Mouse (Mus musculus) adrenal gland, postnatal 25 days (tissue): ENCODE data around the gene Camta2. TPM values are rescaled to one million over a fixed set of nuclear protein-coding genes. Genes with fewer than 3 reads are reported as not detected.
A peak's percentile ranks its signal among the peaks of the same experiment; 100 is the strongest.

Experiments
- DNase-seq: peaks from one replicate; pipeline ENCODE4 v3.0.0; 2021; ENCODE audit warnings: mixed read lengths
- total RNA-seq: library from RNA; stranded (reverse); gene quantifications from 2 replicates; pipeline ENCODE4 v1.2.3, GENCODE M21; 2021

Gene Camta2
- total RNA-seq, 1 experiment from 2014 or later = 51.3 TPM

DNA sequence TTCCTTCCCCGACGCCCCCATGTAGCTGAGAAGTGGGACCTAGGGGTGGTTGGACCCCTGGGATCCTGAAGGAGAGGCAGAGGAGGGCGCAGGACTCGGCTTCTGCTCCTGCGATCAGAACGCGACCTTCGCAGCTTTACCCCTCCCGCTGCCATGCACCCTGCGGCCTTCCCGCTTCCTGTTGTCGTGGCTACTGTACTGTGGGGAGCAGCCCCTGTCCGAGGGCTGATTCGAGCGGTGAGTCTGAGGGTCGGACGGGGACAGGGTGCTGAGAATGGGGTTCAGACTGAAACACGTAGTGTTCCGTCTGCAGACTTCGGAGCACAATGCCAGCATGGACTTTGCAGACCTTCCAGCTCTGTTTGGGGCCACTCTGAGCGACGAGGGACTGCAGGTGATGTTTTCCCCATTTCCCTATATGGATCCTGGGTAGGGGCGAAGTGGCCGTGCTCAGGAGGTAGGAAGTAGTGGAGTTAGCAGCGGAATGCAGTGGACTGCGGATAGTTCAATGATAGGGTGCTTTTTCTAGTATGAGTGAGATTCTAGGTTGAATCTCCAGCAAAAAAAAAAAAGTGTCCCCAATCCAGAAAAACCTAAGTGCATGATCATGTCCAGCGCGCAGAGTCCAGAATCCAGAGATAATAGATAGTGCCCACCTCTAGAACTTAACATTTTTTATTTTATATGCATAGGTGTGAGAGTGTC, 40.0 kb downstream of the Camta2 start:
- DNase-seq = no peak

DNA sequence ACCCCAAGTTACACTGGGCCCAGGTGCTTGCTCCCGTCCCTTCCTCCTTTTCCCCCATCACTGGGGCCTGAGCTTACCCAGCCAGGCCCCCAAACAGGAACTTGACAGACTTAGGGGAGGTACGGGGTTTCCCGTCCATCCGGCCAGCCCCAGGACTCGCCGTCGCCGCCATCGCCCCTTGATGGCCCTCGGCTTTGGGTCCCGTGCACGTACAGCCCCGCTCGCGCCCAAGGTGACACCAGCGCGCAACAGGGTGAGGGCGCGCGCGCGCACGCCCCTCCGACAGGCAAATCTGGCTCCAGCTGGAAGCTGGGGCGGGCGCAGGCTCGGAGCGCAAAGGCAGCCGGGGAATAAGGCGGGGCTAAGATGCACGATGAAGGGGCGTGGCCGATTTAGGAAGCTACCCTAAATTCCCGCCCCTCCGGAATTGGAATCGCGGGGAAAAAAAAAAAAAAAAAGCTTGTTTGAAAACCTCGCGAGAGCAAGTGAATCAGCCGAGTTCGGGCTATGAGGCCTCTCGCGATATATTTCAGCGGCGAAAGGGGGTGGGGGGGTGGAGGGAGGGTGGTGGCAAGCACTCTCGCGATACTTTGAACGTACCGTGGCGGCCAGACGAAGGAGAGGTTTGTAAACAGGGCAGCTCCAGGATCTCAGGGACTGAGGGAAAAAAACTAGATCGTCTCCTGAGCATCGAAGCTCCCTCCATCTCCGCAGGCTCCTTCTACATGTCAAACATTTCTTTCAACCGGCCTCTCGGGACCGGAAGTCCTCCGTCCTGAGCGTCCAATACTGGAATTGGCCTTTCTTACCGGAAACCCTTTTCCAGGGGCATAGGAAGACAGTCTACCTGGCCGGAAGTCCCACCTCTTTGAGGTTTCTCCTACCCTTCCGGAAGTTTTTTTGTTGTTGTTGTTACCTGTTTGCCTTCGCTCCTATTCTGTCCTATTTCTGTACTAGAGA, 40.9 kb downstream of the Camta2 start, which contains the start of the genes Rnf167 and Slc25a11:
TSS of gene Rnf167 (plus strand) at position 545 of the 960 bp plus-strand sequence.
TSS of gene Slc25a11 (minus strand) at position 789 of the 960 bp plus-strand sequence.
- peak; percentile 93 for DNase-seq

DNA sequence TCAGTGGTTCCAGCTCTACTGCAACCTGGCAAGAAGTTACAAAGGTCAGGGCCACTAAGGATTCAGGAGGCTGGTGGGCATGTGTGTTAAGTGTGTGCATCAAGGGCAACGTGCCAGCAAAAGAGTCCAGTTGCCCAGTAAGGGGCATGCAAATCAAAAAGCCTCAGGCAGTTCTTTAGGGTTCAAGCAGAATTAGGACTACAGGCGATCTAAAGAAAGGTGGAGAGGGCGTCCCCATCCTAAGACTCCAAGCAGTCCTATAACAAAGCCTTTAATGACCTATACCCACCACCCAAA, 41.7 kb downstream of the Camta2 start:
- DNase-seq = no peak

DNA sequence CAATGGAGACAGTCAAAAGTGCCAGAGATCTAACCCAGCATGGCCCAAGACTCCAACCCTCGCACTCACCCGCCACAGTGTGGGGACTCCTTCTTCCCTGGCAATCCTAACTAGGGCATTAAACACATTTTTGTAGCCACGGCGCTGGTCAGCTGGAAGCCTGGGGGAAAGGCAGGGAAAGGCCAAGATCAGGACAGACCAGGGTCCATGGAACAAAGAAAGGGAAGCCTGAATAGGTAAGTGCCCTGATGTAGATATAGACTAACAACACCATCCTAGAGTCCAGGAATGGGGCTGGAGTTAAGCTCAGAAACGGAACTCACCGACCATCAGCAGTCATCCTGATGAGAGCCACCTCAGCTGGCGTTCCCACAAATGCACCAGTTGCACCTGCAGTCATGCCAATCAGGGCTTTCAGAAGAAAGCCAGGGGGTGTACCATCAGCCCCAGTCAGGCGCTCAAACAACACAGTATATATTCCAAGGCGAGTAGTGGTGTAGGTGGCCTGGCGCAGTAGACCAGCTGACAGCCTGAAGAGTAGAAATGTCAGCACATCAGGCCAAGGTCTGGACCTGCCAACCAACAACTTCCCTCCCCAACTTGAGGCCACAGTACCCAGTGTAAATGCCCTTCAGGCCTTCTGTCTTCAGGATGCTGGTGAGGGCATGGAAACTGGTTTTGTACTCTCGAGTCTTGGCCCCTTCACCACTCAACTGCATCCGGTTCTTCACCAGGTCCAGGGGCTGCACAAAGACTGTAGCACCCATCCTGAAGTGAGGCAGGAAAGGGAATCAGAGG, 42.2 kb downstream of the Camta2 start:
- no peak for DNase-seq

DNA sequence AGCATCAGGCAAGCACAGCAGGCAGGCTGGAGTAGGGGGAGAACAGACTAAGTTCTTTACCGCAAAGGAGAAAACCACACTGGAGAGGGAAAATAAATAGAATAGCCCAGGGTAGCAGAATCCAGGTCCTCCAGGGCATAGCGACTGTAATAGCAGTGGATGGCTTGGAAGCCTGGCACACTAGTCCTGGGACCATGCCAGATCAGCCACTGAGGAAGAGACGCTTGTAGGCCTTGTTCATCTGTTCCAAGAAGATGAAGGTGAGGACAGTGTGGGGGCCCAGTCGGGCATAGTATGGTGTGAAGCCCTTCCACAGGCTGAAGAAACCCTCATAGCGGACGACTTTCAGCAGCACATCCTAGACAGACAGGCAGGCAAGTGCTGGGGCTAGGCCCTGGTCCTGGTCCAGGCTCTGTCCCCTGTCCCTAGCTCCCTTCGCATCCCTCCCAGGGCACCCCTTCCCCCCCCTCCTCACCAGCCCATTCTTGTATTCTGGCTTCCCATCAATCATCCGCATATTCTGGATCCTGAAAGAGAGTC, 43.3 kb downstream of the Camta2 start:
- DNase-seq = no peak

DNA sequence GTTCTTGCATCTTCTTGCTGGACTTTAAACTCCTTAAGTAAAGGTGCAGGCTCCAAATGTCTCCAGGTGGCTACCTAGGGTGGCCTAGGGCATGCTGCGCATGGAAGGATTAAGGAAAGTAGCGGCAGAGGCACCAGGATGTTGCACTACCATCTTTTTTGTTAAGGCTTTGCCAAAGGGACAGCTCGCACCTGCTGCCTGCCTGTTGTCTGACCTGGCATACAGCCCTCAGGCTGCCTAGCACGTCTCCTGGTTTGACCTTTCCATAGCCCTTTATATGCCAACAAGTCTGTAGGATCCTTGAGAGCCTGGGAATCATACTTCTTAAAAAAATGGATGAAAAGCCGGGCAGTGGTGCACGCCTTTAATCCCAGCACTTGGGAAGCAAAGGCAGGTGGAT, 44.9 kb downstream of the Camta2 start:
- DNase-seq = no peak

DNA sequence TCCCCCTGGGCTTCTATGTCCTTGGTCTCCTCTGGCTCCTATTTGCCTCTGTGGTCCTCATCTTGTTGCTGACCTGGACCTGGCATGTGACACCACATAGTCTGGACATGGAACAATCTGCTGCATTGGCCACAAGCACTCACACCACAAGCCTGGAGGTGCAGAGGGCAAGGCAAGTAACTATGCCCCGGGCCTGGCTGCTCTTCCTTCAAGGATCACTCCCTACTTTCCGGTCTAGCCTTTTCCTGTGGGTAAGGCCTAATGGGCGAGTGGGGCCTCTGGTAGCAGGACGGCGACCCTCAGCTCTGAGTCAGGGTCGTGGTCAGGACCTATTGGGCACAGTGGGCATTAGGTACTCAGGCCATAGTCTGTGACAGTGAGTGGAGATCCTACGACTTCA, 46.7 kb downstream of the Camta2 start:
- DNase-seq = no peak

DNA sequence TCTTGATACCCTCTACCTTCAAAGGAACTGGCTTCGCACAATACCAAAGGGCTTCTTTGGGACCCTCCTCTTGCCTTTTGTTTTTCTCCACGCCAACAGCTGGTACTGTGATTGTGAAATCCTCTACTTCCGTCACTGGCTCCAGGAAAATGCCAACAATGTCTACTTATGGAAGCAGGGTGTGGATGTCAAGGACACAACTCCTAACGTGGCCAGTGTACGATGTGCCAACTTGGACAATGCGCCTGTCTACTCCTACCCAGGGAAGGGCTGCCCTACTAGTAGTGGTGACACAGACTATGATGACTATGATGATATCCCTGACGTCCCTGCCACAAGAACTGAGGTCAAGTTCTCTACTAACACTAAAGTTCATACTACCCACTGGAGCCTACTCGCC, 47.9 kb downstream of the Camta2 start:
- no peak for DNase-seq

DNA sequence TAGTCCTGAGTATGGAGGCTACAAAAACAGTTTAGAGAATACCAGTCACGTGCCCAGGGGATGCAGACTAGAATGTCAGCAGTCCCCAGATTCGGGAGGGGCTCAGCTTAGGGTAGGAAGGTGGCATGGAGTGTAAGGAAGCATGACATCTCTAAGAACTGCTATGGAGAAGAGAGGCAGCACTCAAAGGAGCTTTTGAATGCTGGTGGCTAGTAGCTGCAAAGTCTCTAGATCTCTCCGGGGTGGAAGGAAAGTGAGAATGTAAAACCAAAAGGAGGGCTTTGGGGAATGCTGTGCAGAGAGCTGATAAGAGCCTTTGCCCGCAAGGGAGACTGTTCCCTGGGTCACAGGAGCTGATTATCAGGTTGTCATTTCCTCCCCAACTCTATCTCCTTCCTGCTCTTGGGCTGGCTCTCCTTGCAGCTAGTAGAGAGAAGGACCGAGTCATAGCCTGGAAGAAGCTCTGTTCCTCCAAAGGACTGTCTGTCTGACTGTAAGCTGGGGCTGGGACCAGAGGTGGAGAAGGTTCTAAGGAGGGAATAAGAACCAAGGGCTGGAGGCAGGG, 49.1 kb downstream of the Camta2 start, which contains the start of gene Gp1ba:
TSS of gene Gp1ba (plus strand) at position 409 of the 565 bp plus-strand sequence.
- DNase-seq = no peak

DNA sequence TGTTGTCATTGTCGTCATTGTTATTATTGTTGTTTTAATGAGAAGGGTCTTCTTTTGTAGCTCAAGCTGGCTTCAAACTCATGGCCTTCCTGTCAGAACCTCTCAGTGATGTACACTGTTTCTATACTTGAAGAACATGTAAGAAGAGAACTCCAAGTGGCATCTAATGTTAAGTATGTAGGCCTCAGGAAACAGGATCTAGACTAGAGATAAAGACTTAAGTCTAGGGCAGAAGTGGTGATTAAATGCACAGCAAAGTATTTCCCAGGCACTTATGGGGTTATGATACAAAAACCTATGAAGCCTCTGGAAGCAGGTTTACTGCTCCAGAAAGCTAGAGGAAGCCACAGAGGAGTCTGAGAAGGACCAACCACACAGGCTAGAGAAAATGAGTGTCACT, 49.6 kb downstream of the Camta2 start:
- no peak for DNase-seq

DNA sequence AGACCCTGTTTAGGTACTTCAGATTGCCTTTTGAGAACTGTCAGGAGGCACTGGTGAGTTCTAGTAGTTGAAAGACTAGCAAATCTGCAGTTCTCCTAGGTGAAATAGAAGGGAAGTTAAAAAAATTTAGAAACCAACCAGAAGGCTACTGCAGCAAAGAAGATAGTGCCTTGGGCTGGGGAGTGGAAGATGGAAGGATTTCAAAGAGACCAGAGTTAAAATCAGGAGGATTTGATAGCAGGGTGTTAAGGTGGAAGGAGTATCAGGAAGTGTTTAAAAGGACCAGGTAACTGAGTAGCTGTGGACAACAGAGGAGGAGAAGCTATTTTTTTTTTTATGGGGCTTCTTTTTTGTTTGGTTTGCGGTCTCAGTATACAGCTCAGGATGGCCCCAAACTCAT, 50.1 kb downstream of the Camta2 start:
- DNase-seq = no peak

DNA sequence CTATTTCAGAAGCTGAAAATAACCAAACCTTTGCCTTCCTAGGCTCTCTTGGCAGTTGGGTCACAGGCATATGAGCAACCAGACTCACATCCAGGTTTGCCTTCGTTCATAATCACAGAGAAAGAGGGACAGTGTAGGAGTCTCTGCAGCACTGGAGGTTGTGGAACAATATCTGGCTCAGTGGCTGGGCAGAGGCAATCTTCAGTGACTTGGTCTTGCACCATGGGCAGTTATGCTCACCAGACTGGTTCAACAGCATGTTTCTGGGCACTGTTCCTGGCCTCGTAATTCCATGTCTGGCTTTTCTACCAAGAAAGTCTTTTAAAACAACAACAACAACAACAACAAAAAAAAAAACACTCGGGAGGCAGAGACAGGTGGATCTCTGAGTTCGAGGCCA, 52.3 kb downstream of the Camta2 start:
- DNase-seq = no peak

DNA sequence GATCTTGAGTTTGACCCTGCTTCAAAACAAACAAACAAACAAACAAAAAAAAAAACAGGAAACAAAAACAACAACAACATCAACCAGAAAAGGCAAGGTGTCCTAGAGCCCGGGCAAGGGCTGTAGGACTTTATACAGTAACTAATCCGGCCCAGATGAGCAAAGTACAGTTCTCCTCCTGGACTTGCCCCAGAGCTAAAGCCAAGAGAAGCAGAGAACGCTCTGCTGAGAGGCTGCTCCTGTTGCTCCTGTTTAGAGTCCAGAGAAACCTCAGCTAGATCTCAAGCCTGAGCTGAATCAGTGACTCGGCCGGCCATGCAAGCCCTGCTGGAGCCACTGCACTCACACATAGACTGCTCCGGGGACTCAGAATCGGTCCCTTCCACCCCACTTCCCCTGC, 57.8 kb downstream of the Camta2 start:
- DNase-seq = no peak

DNA sequence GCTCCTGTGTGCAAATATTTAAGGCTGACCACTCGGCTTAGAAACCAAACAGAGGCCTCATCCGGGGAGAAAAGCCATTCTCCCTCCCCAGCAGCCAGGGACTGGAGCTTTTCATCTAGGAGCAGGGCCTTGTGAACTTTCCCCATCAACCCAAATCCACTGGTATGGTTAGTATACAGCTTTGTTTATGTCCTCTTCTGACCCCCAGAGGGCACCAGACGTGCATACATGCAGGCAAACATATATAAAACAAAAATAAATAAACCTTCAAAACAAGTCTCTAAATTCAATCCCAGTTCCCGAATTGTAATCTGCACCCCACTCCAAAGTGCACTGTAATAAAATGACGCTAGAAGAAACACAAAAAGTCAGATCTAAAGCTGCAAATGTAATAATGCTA, 58.3 kb downstream of the Camta2 start:
- DNase-seq = no peak

DNA sequence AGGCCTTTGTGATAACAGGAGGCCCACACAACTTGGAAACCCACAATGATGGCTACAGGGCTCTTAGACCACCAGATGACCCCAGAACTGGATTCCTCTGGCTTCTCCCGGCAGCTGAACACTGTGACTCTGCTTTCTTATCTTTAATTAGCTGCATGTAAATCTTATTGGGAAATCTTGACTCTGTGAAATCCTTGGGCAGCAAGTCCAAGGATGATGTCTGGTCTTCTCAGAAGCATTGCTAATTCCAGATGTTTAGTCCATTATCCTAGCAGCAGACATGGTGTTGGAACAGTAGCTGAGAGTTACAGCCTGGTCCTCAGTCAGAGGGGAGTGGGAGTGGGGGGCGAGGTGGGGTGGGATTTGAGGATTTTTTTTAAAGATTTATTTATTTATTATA, 59.5 kb downstream of the Camta2 start:
- DNase-seq = no peak

DNA sequence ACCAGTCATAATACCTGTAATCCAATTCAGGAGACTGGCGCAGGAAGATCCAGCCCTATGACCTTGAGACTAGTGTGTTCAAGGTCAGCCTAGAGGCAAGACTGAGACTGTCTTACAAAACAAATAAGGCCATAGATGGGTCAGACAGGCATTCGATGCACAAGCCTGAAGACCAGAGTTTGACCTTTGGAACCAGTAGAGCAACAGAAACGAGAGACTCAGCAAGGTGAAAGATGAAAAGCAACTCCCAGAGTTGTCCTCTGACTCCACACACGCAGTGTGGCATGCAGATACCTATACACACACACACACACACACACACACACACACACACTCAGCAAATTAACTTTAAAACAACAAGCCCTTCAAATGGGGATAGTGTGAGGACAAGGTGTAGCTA, 61.0 kb downstream of the Camta2 start:
- DNase-seq = no peak

DNA sequence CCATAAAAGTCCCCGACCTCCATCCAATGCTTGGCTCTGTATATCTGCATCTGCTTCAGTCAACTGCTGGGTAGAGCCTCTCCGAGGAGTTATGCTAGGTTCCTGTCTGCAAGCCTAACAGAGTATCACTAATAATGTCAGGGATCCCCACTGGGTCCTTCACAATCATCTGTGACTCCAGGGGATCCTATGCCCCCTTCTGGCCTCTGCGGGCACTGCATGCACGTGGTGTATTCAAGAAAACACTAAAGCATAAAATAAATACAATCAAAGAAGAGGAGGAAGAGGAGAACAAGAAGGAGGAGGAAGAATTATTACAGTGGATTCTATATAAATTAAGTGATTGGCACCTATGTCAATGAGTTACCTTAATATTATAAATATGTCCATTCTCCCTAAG, 62.4 kb downstream of the Camta2 start:
- DNase-seq = peak; percentile 49

DNA sequence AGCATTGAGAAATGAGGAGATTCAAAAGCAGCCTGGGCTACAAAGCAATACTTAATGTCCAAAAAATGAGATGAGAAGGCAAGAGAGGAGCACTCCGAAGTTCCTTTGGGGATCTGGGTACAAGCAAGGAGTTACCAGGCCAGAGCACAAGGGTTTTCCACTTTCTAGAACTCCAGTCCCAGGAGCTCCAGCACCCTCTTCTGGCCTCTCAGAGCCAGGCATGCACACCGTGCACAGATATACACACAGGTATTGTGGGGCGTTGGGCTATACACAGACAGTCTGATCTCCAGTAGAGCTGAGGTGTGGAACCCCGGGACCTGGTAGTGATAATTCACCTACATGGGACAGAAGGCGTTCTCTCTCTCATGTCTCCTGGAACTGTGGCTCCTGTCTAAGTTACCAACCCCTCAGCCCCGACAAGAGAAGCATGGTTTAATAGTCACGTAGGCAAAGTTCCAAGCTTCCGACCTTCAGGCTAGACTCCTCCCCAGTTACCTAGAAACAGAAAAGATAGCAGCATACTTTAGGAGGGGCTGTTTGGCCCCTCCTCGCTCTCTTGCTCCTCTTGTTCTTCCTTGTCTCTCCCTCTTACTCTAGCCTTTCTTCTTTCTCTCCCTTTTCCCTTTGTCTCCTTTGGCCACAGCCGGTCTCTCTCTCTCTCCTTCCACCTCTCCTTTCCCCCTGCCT, 64.7 kb downstream of the Camta2 start:
- DNase-seq = no peak

DNA sequence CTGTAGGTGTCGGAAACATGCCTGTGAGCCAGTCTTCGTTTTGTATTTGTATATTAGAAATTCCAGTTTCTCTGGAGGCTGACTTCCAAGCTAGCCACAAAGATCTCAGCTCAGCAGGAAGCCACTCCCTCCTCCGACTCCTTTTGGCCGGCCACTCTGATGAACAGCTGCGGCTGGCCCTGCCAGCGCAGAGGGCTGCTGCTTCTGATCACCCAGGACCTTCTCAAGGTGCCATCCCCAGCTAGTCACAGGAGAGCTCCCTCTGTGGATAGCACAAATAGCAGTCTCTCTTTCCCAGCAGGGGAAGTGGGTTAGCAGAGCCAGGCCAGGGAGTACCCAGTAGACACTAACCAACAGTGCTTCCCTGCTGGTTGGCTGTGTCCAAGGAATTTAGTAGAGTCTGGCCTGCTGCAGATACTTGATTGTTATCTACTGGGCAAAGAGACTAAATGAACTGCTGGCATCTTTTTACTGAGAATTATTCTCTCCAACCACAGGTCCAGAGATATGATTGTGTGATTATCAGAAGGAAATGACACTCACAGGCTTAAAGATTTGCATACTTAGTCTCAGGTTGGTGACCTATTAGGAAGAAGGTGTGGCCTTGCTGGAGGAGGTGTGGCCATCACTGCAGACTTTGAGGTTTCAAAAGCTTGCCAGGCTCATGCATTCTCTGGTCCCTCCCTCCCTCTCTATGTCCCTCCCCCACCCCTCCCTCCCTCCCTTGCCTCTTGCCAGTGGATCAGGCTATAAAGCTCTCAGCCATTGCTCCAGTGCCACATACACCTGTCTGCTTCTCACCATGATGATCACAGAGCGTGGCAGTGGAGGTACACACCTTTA, 65.7 kb downstream of the Camta2 start:
- no peak for DNase-seq
